Mouse (Mus musculus): ENCODE results near the gene Lyst.

DNA sequence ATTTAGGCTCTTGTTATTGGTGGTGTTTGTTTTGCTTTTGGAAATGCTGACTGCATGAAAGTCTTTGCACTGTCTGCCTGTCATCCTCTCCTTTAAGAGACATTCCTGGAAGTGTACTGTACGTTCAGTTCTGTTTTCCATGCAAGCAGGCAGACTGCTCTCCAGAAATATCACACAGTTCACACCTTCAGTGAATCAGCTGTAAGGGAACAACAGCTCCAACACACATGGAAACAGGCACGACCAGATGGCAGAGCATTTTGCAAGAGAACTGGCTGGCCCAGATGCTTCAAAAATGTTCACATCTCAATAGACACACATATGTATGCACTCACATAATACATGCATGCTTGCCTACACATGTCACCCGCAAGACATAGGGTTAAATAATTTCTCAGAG is 43.4 kb upstream of the Lyst start:
- TF ChIP-seq EP300 (IDR thresholded peaks at IDR 0.05; ENCODE audit: low read depth): peak; percentile 23; the same call in 1 of the 2 replicates
- TF ChIP-seq CTCF (IDR thresholded peaks at IDR 0.05; ENCODE audit: low read depth): no peak

Measured in heart, postnatal 0 days (tissue).